Mouse (Mus musculus) limb, embryonic 11.5 days (tissue): ENCODE measurements around the gene Spc25. TPM values are rescaled to one million over a fixed set of nuclear protein-coding genes. Genes with fewer than 3 reads are reported as not detected.
A peak's percentile ranks its signal among the peaks of the same experiment; 100 is the strongest.

Experiments used
- ATAC-seq: fragments of 200-750 bp; cut with Nextera tagmentation; 2 replicates; pipeline ENCODE4 v1.8.0; 2017; ENCODE audit warnings: low read depth; ENCODE audit not compliant: insufficient number of reproducible peaks, low FRiP score, low TSS enrichment
- DNase-seq: peaks from one replicate; pipeline ENCODE4 v3.0.0-alpha.2; 2015; ENCODE audit warnings: low spot score
- H3K27ac ChIP-seq: fragments of 300-500 bp; sonication (generic); replicated peaks from 2 replicates; pipeline ENCODE4 v1.5.1; 2014; ENCODE audit warnings: low read depth, mild to moderate bottlenecking, low read length
- H3K27me3 ChIP-seq: fragments of 300-500 bp; sonication (generic); 2 replicates; pipeline ENCODE4 v1.6.1; 2014; ENCODE audit warnings: mild to moderate bottlenecking, low read length, mixed read lengths; ENCODE audit not compliant: control insufficient read depth, insufficient read depth
- H3K36me3 ChIP-seq: fragments of 300-500 bp; sonication (generic); 2 replicates; pipeline ENCODE4 v1.6.1; 2014; ENCODE audit warnings: mild to moderate bottlenecking, low read length, moderate library complexity, mixed read lengths; ENCODE audit not compliant: control insufficient read depth, insufficient read depth
- H3K4me1 ChIP-seq: fragments of 300-500 bp; sonication (generic); 2 replicates; pipeline ENCODE4 v1.6.1; 2014; ENCODE audit warnings: low read length, mixed read lengths; ENCODE audit not compliant: control insufficient read depth, insufficient read depth
- H3K4me2 ChIP-seq: fragments of 300-500 bp; sonication (generic); 2 replicates; pipeline ENCODE4 v1.6.1; 2014; ENCODE audit warnings: low read depth, mild to moderate bottlenecking, moderate library complexity; ENCODE audit not compliant: severe bottlenecking
- H3K4me3 ChIP-seq: fragments of 300-500 bp; sonication (generic); 2 replicates; pipeline ENCODE4 v1.5.1; 2014; ENCODE audit warnings: low read depth, low read length
- H3K9ac ChIP-seq: fragments of 300-500 bp; sonication (generic); 2 replicates; pipeline ENCODE4 v1.6.1; 2014; ENCODE audit warnings: mild to moderate bottlenecking, low read length
- H3K9me3 ChIP-seq: fragments of 300-500 bp; sonication (generic); 2 replicates; pipeline ENCODE4 v1.6.1; 2016; ENCODE audit warnings: low read length; ENCODE audit not compliant: control insufficient read depth
- WGBS: fragments of 180-500 bp; shearing (Covaris S2); extraction: QIAGEN DNeasy Blood & Tissue Kit; methylation state at CpG from one replicate; pipeline ENCODE4 v1.1.7; 2014; 5-methylcytosine and 5-hydroxymethylcytosine counted together
- polyA plus RNA-seq: library from polyadenylated mRNA; unstranded; fragments of >200 nt; fragmentation: Nextera tagmentation; extraction: Ambion mirVana; gene quantifications from 2 replicates; pipeline ENCODE4 v1.2.1, GENCODE M21; 2014

Spc25 gene
- polyA plus RNA-seq, 1 experiment from 2014 or later: 231 TPM

GRCm38 (mm10) chr2:69206523-69206922 lies 529 bp upstream of the Spc25 start:
- Histone ChIP-seq H3K36me3 (peaks cover 7% of the 10 kb centered on the region), H3K27ac (no peak overlapping the region), H3K4me2 (peak overlapping the region; percentile 33), H3K9me3 (no peaks in the 10 kb centered on the region), H3K4me1 (no peaks in the 10 kb centered on the region; the same call in 1 of the 2 replicates), H3K27me3 (no peaks in the 10 kb centered on the region), H3K4me3 (peak overlapping the region; percentile 5; the same call in 1 of the 2 replicates), H3K9ac (no peak overlapping the region)
- ATAC-seq (0 out of 2 replicates have a peak, but pooled peaks have one; percentile 27), DNase-seq (no peak)
- 22% methylated on average over 7 of the region's 7 CpGs for WGBS

- ATAC-seq (no peak), DNase-seq (peak; percentile 26)
- WGBS: 26% methylated on average over 6 of the region's 6 CpGs
- Histone ChIP-seq H3K36me3 (peaks cover 10% of the 10 kb centered on the region), H3K27ac (no peak overlapping the region), H3K9me3 (no peaks in the 10 kb centered on the region), H3K4me1 (no peaks in the 10 kb centered on the region; the same call in 1 of the 2 replicates), H3K4me2 (peak overlapping the region; percentile 57), H3K27me3 (no peaks in the 10 kb centered on the region), H3K9ac (peak overlapping the region; percentile 78), H3K4me3 (peak overlapping the region; percentile 70)
Observed at GRCm38 (mm10) chr2:69205185-69205584, 809 bp downstream of the Spc25 start.

GRCm38 (mm10) chr2:69193555-69193954 lies 12.4 kb downstream of the Spc25 start:
- WGBS: 82% methylated on average over 5 of the region's 5 CpGs
- Histone ChIP-seq H3K36me3 (peaks cover 14% of the 10 kb centered on the region; the same call in 1 of the 2 replicates), H3K27me3 (no peaks in the 10 kb centered on the region), H3K9ac (no peak overlapping the region), H3K4me3 (no peak overlapping the region), H3K9me3 (no peaks in the 10 kb centered on the region), H3K4me2 (no peak overlapping the region), H3K4me1 (no peaks in the 10 kb centered on the region), H3K27ac (no peak overlapping the region)
- DNase-seq: no peak
- ATAC-seq: no peak

DNA sequence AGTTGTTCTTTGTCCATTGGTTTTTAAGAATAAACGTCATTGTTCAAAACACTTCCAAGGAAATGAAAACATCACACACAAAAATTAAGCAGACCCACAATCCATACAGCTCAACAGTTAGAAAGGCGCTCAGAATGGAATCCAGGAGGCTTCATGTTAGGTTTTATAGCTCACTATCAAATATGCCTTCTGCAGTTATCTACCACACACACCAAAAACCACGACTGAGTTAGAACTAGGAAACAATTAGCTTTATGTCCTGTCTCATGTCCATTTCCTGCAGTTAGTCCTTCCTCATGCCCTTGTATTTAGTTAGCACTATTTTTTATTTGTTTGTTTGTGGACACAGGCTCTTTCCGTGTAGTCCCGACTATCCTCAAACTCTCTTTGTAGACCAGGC lies 14.9 kb downstream of the Spc25 start:
- ATAC-seq (no peak), DNase-seq (no peak)
- H3K9ac ChIP-seq: no peak overlapping the region
- WGBS: 88% methylated on average over 5 of the region's 5 CpGs
- H3K9me3 ChIP-seq: no peaks in the 10 kb centered on the region
- no peak overlapping the region for H3K27ac ChIP-seq
- H3K4me3 ChIP-seq: no peak overlapping the region
- H3K4me2 ChIP-seq: no peak overlapping the region
- H3K27me3 ChIP-seq: no peaks in the 10 kb centered on the region
- peaks cover 11% of the 10 kb centered on the region; the same call in 1 of the 2 replicates for H3K36me3 ChIP-seq
- no peaks in the 10 kb centered on the region for H3K4me1 ChIP-seq

GRCm38 (mm10) chr2:69189222-69189621 lies 16.8 kb downstream of the Spc25 start:
- no peak for DNase-seq
- H3K9ac ChIP-seq: no peak overlapping the region
- no peak overlapping the region for H3K4me2 ChIP-seq
- ATAC-seq: no peak
- no peaks in the 10 kb centered on the region for H3K9me3 ChIP-seq
- 79% methylated on average over 4 of the region's 4 CpGs for WGBS
- no peaks in the 10 kb centered on the region for H3K4me1 ChIP-seq
- H3K36me3 ChIP-seq: peaks cover 9% of the 10 kb centered on the region; the same call in 1 of the 2 replicates
- no peak overlapping the region for H3K4me3 ChIP-seq
- H3K27ac ChIP-seq: no peak overlapping the region
- no peaks in the 10 kb centered on the region for H3K27me3 ChIP-seq

- Histone ChIP-seq H3K4me3 (no peak overlapping the region), H3K4me2 (no peak overlapping the region), H3K9ac (no peak overlapping the region), H3K36me3 (peaks cover 4% of the 10 kb centered on the region; the same call in 1 of the 2 replicates), H3K4me1 (no peaks in the 10 kb centered on the region), H3K27me3 (no peaks in the 10 kb centered on the region), H3K27ac (no peak overlapping the region), H3K9me3 (no peaks in the 10 kb centered on the region)
- DNase-seq: no peak
- 88% methylated on average over 6 of the region's 6 CpGs for WGBS
- no peak for ATAC-seq
Observed at GRCm38 (mm10) chr2:69188732-69189131, 17.3 kb downstream of the Spc25 start.

DNA sequence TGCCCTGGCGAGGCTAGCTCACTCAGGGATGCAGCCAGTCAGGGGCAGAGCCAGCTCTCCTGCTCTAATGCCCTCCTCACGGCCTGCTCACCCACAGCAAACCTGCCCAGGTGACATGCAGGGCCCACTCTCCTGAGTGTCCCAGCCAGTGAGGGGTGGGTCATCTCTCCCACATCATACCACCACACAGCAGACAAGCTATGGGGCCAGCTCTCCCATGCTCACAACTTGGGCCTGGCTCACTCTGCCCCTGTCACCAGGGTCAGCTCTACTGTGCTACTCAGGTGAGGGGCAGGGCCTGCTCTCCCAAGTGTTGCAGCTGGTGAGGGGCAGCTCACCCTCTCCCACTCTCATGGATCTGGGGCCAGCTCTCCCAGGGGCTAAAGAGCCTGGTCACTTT lies 18.0 kb downstream of the Spc25 start:
- Histone ChIP-seq H3K9ac (no peak overlapping the region), H3K4me1 (no peaks in the 10 kb centered on the region), H3K4me3 (no peak overlapping the region), H3K27ac (no peak overlapping the region), H3K36me3 (no peaks in the 10 kb centered on the region; the same call in 1 of the 2 replicates), H3K4me2 (no peak overlapping the region), H3K27me3 (no peaks in the 10 kb centered on the region), H3K9me3 (no peaks in the 10 kb centered on the region)
- no peak for DNase-seq
- ATAC-seq: no peak
- 91% methylated on average over 2 of the region's 2 CpGs for WGBS

- H3K4me1 ChIP-seq: no peaks in the 10 kb centered on the region
- no peaks in the 10 kb centered on the region for H3K27me3 ChIP-seq
- no peak overlapping the region for H3K4me2 ChIP-seq
- H3K9ac ChIP-seq: no peak overlapping the region
- no peak overlapping the region for H3K27ac ChIP-seq
- DNase-seq: no peak
- no peaks in the 10 kb centered on the region for H3K9me3 ChIP-seq
- 89% methylated on average over 4 of the region's 4 CpGs for WGBS
- no peak for ATAC-seq
- no peaks in the 10 kb centered on the region for H3K36me3 ChIP-seq
- no peak overlapping the region for H3K4me3 ChIP-seq
Observed at GRCm38 (mm10) chr2:69179721-69180120, 26.3 kb downstream of the Spc25 start.

DNA sequence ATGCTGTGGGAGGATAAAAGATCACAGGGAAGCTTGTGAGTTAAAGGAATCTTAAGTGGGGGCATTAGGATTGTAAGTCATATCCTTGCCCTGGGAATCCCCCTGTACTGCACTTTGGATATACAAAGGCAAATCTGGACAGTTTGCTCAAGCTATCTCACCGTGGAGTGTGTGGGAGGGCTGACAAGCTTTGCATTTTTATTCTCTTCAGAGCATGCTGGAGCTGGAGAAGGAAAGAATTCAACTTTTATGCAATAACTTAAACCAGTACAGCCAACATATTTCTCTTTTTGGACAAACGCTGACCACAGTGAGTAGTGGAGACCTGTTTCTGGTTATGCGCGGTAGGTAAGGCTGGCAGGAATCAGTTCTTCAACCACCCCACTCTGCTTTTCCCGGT lies 30.7 kb downstream of the Spc25 start:
- no peak for ATAC-seq
- no peak for DNase-seq
- Histone ChIP-seq H3K4me2 (no peak overlapping the region), H3K36me3 (no peaks in the 10 kb centered on the region), H3K27me3 (no peaks in the 10 kb centered on the region), H3K9ac (no peak overlapping the region), H3K4me3 (no peak overlapping the region), H3K9me3 (no peaks in the 10 kb centered on the region), H3K4me1 (no peaks in the 10 kb centered on the region), H3K27ac (no peak overlapping the region)
- 87% methylated on average over 5 of the region's 5 CpGs for WGBS
